Mouse (Mus musculus) intestine, postnatal 0 days (tissue): ENCODE measurements around the gene Tom1l2. TPM values are rescaled to one million over a fixed set of nuclear protein-coding genes. Genes with fewer than 3 reads are reported as not detected.
A peak's percentile ranks its signal among the peaks of the same experiment; 100 is the strongest.

ENCODE experiments used
- ATAC-seq: fragments of 200-750 bp; cut with Nextera tagmentation; 2 replicates; pipeline ENCODE4 v1.8.0; 2017; ENCODE audit warnings: mild to moderate bottlenecking, moderate TSS enrichment, moderate library complexity
- H3K27ac ChIP-seq: fragments of 300-500 bp; sonication (generic); 2 replicates; pipeline ENCODE4 v1.5.1; 2014; ENCODE audit warnings: mild to moderate bottlenecking, low read depth, low read length, moderate library complexity
- H3K27me3 ChIP-seq: fragments of 300-500 bp; sonication (generic); replicated peaks from 2 replicates; pipeline ENCODE4 v1.6.1; 2014; ENCODE audit warnings: low read length, mixed read lengths; ENCODE audit not compliant: control insufficient read depth, insufficient read depth
- H3K36me3 ChIP-seq: fragments of 300-500 bp; sonication (generic); 2 replicates; pipeline ENCODE4 v1.6.1; 2014; ENCODE audit warnings: mild to moderate bottlenecking, moderate library complexity; ENCODE audit not compliant: control insufficient read depth, insufficient read depth
- H3K4me1 ChIP-seq: fragments of 300-500 bp; sonication (generic); replicated peaks from 2 replicates; pipeline ENCODE4 v1.6.1; 2014; ENCODE audit warnings: antibody characterized with exemption, low read length, mixed read lengths; ENCODE audit not compliant: control insufficient read depth, insufficient read depth
- H3K4me2 ChIP-seq: fragments of 300-500 bp; sonication (generic); replicated peaks from 2 replicates; pipeline ENCODE4 v1.6.1; 2014; ENCODE audit warnings: low read depth, mild to moderate bottlenecking, moderate library complexity
- H3K4me3 ChIP-seq: fragments of 300-500 bp; sonication (generic); 2 replicates; pipeline ENCODE4 v1.5.1; 2014; ENCODE audit warnings: low read depth, low read length
- H3K9ac ChIP-seq: fragments of 300-500 bp; sonication (generic); 2 replicates; pipeline ENCODE4 v1.6.1; 2014; ENCODE audit warnings: mild to moderate bottlenecking, low read depth, low read length
- H3K9me3 ChIP-seq: fragments of 300-500 bp; sonication (generic); 2 replicates; pipeline ENCODE4 v1.6.1; 2016; ENCODE audit warnings: mixed run types; ENCODE audit not compliant: control insufficient read depth
- CTCF ChIP-seq: sonication (generic); IDR thresholded peaks from 2 replicates; pipeline ENCODE4 v1.5.1; 2016; ENCODE audit warnings: low read depth, mild to moderate bottlenecking, control low read depth, antibody characterized with exemption, moderate library complexity
- WGBS: fragments of 180-500 bp; shearing (Covaris S2); extraction: QIAGEN DNeasy Blood & Tissue Kit; methylation state at CpG from one replicate; pipeline ENCODE4 v1.1.7; 2014; 5-methylcytosine and 5-hydroxymethylcytosine counted together
- polyA plus RNA-seq: library from polyadenylated mRNA; unstranded; fragments of >200 nt; fragmentation: Nextera tagmentation; extraction: Ambion mirVana; gene quantifications from 2 replicates; pipeline ENCODE4 v1.2.1, GENCODE M21; 2015

The Tom1l2 gene
- polyA plus RNA-seq: 29.6 and 35.1 TPM in 2 replicates

DNA sequence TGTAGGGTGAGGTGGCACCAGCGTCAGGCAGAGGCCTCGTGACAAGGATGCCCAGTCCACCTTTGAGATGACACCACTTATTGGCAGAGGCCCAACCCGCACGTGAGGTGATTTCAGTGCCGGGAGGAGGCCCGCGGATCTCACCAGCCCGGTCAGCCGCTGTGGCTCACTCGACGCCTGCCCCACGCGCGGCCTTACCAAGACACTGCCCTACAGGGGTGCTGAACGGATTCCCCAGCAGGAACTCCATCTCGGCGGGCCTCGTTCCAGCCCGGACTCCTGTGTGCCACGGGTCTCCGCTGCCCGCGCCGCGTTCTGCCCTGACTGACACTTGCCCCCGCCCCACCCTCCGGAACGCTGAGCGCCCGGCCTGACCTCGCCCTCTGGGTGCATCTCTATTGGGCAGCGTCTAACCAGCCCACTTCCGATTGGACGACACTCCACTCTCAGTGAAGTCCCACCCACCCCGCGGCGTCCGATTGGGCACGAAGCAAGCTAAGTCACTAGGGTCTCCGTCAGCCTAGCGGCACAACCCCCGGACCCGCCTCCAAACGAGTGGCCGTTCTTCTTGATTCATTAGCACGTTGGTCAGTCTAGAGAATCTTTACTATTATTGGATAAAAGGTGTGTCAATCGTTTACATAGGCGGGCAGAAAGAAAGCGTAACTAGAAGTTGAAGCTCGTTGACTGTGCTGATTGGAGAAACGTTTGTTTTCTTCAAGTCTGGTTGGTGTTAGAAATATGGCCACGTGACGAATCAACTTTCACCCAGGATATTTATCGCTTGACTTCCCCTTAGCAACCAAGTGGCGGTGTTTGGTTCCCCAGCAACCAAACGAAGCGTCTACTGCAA lies at the start of gene Tom1l2, which contains the start of gene Drc3:
Tom1l2 (minus strand) TSS at position 347 of the 853 bp plus-strand sequence.
Drc3 (plus strand) TSS at position 771 of the 853 bp plus-strand sequence.
- no peaks in the 10 kb centered on the region; the same call in 1 of the 2 replicates for H3K36me3 ChIP-seq
- H3K27me3 ChIP-seq: no peaks in the 10 kb centered on the region
- H3K4me3 ChIP-seq: peak within 1 kb of the TSS; percentile 52
- TF ChIP-seq CTCF: no peak
- ATAC-seq: peak; percentile 99
- H3K9ac ChIP-seq: peak within 1 kb of the TSS; percentile 64
- H3K4me1 ChIP-seq: no peaks in the 10 kb centered on the region
- WGBS: 1% methylated on average over 57 of the region's 57 CpGs
- no peaks in the 10 kb centered on the region for H3K9me3 ChIP-seq
- H3K27ac ChIP-seq: peak within 1 kb of the TSS; percentile 91
- H3K4me2 ChIP-seq: peak within 1 kb of the TSS; percentile 78

DNA sequence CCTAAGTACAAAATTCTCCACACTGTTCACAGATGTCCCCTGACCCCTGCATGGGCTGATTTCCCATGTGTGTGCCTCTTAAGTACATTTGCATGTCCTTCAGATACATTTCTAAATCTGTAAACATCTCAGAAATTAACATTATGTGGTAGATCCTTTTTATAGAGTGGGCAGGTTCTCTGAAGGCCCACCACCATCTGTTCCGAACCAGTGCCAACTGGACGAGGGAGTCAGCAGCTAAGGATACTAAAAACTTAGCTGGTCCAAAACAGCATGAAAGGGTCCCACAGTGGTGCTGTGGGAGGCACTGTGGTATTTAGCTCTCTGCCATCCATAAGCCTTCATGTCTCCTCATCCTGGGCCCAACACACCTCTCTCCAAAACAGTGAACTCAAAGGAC lies 44.5 kb upstream of the Tom1l2 start:
- Histone ChIP-seq H3K27me3 (no peaks in the 10 kb centered on the region), H3K27ac (no peak overlapping the region), H3K9me3 (no peaks in the 10 kb centered on the region), H3K9ac (no peak overlapping the region), H3K4me1 (no peaks in the 10 kb centered on the region), H3K4me3 (no peak overlapping the region), H3K4me2 (no peak overlapping the region), H3K36me3 (peaks cover 40% of the 10 kb centered on the region)
- WGBS: 83% methylated on average over 2 of the region's 2 CpGs
- no peak for TF ChIP-seq CTCF
- no peak for ATAC-seq

DNA sequence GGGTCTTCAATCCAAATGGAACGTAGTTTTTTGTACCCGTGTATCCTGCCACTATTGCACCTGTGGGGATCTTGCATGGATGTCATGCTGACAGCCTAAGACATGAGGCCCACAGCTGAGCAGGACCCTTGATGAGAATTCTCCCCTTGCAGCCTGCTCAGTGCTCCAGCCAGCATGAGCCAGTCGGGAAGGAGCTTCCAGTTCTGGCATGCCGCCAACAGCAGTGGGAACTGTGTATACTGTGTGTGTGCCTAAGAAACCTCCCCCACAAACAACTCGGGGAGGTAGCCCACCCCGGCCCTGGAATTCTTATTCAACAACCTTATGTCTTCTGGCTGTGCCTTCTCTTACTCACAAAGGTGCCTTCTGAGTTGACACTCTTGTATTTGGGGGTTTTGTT lies 43.8 kb upstream of the Tom1l2 start:
- no peaks in the 10 kb centered on the region for H3K27me3 ChIP-seq
- 57% methylated on average over 6 of the region's 6 CpGs for WGBS
- ATAC-seq: no peak
- no peak overlapping the region for H3K27ac ChIP-seq
- H3K4me3 ChIP-seq: no peak overlapping the region
- H3K36me3 ChIP-seq: peaks cover 33% of the 10 kb centered on the region
- no peaks in the 10 kb centered on the region for H3K9me3 ChIP-seq
- no peak for TF ChIP-seq CTCF
- H3K9ac ChIP-seq: no peak overlapping the region
- H3K4me2 ChIP-seq: no peak overlapping the region
- H3K4me1 ChIP-seq: no peaks in the 10 kb centered on the region

DNA sequence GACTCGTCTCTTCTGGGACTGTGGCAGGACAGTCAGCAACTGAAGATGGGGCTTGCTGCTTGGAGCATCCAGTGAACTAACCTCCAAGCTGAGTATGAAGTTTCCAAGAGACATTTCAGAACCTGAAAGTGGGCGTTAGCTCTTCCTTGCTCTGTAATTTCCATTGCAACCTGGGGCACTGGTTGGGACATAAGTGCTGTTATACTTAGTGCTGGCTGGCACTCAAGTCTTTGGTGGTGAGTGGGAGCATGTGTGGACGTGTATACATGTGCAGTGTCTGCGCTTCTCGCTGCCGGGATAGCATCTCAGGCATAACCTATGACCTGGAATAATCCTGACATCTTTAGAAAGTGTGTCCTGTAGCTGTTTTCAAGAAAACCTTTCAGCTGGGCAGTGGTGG lies 38.6 kb upstream of the Tom1l2 start:
- Histone ChIP-seq H3K36me3 (peaks cover 6% of the 10 kb centered on the region; the same call in 1 of the 2 replicates), H3K4me2 (no peak overlapping the region), H3K4me1 (peaks cover 8% of the 10 kb centered on the region), H3K27ac (no peak overlapping the region), H3K9ac (no peak overlapping the region), H3K4me3 (no peak overlapping the region), H3K9me3 (no peaks in the 10 kb centered on the region), H3K27me3 (no peaks in the 10 kb centered on the region)
- 82% methylated on average over 6 of the region's 6 CpGs for WGBS
- TF ChIP-seq CTCF: no peak
- no peak for ATAC-seq

DNA sequence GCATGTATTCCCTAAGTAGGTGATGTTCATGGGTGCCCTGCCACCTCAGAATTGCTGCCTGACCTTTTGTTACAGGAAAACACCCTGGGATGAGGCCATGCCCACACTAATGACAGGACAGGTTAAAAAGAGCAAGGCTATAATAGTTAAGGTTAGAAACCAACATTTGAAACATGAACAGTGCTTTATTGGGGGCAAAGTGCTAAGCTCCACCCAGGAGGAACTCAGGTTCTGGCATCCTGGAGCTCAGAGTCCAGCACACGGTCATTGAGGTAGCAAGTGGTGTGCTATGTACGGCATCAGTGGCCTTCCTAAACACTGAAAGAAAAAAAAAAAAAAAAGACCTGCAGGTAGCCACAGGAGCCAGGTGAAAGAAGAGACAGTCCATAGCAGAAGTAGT lies 35.2 kb upstream of the Tom1l2 start:
- no peak for TF ChIP-seq CTCF
- Histone ChIP-seq H3K4me1 (peaks cover 8% of the 10 kb centered on the region), H3K36me3 (no peaks in the 10 kb centered on the region), H3K4me2 (no peak overlapping the region; the same call in none of the 2 replicates), H3K9me3 (no peaks in the 10 kb centered on the region), H3K27me3 (no peaks in the 10 kb centered on the region), H3K27ac (peak overlapping the region; percentile 81), H3K4me3 (no peak overlapping the region), H3K9ac (no peak overlapping the region)
- 38% methylated on average over 2 of the region's 2 CpGs for whole genome bisulfite sequencing
- peak; percentile 93 for ATAC-seq

DNA sequence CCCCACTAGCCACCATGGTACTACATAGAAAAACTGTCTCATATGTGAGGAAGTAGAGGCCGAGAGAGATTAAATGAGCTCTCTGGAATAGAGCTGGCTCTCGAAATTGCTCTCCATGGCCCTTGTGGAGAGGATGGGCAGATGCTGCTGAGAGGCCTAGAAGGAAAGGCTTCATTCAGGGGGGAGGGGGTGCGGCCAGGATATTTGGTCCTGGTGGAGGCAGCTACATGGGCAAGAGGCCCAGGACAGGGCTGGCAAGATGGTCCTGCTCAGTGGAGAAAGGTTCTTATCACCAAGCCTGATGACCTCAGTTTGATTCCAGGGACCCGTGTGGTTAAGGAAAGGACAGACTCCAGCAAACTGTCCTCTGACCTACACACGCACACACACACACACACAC lies 33.2 kb upstream of the Tom1l2 start:
- Histone ChIP-seq H3K9me3 (no peaks in the 10 kb centered on the region), H3K27ac (no peak overlapping the region), H3K9ac (no peak overlapping the region), H3K27me3 (no peaks in the 10 kb centered on the region), H3K4me3 (no peak overlapping the region), H3K4me2 (no peak overlapping the region), H3K36me3 (no peaks in the 10 kb centered on the region), H3K4me1 (peaks cover 8% of the 10 kb centered on the region)
- no peak for ATAC-seq
- TF ChIP-seq CTCF: no peak
- WGBS: 77% methylated on average over 5 of the region's 5 CpGs
